ENCODE assay signal across 19 mouse cellular contexts in the genomic region with DNA sequence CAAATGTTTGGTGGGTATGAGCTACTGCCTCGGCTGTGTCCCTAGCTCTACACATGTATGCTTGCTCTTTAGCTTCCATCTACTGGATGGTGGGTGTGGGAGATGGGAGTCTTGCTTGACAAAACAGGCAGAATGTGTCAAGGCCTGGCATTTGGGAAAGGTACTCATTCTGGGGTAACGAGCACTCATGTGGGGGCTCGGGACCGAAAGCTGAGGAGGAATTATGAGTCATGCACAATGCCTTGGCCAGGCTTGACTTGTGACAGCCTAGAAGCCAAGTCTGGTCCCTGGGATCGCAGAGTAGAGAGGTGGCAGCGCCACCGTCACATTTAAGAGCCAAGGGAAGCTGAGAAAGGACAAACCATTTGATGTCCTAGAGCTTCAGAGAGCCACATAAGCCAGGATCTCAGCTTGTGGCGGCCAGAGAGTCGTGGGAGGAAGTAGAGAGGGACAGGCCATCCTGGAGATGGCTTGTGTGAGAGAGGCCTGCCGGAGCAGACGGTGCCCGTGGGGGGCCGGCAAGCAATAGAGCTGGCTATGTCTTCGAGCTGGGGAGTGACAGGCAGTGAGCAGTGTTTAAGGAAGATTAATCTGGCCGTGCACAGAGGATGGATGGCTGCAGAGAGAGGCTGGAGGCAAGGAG. TPM values are rescaled to one million over a fixed set of nuclear protein-coding genes. Genes with fewer than 3 reads are reported as not detected.
DNase-seq lines count a peak whose midpoint lies in the region; ATAC-seq and TF ChIP-seq lines count a peak whose summit lies in the region.
"Had no signal": no experiment of that assay in that cellular context is flagged by ENCODE, and none has a peak within 500 bp of the region (broad histone marks: within the 10 kb centered on the region; RNA-seq: fewer than 3 reads in every experiment).

No protein-coding gene starts in this region.

- no peaks in the 10 kb centered on the region for H3K36me3 ChIP-seq in midbrain, embryonic 10.5 days
- H3K36me3 ChIP-seq in midbrain, postnatal 0 days (ENCODE audit: insufficient read depth, low read length) = no peaks in the 10 kb centered on the region
- no peaks in the 10 kb centered on the region for H3K36me3 ChIP-seq in hindbrain, embryonic 15.5 days
- H3K36me3 ChIP-seq in kidney, embryonic 15.5 days = no peaks in the 10 kb centered on the region
- H3K36me3 ChIP-seq: embryonic facial prominence, embryonic 13.5 days; liver, embryonic 15.5 days had no signal

- no peak for ATAC-seq in midbrain, postnatal 0 days (ENCODE audit: low FRiP score)
- no peak for ATAC-seq in hindbrain, embryonic 15.5 days (ENCODE audit: low FRiP score, low read depth)
- no peak for ATAC-seq in kidney, embryonic 15.5 days (replicated peaks; ENCODE audit: low FRiP score)
- ATAC-seq: activated CD4-positive, CD25-positive, alpha-beta regulatory T cell, adult 4 months; CD4-positive, CD25-positive, alpha-beta regulatory T cell, adult 4 months had no signal

- H3K27me3 ChIP-seq in midbrain, embryonic 10.5 days (ENCODE audit: low read depth, poor library complexity, severe bottlenecking) = peaks cover 100% of the 10 kb centered on the region
- no peaks in the 10 kb centered on the region for H3K27me3 ChIP-seq in midbrain, postnatal 0 days (ENCODE audit: insufficient read depth, low read length)
- H3K27me3 ChIP-seq in hindbrain, embryonic 15.5 days = peaks cover 5% of the 10 kb centered on the region; the same call in 1 of the 2 replicates
- peaks cover 59% of the 10 kb centered on the region for H3K27me3 ChIP-seq in kidney, embryonic 15.5 days

- peaks cover 71% of the 10 kb centered on the region for H3K4me1 ChIP-seq in midbrain, embryonic 10.5 days
- H3K4me1 ChIP-seq in midbrain, postnatal 0 days (ENCODE audit: insufficient read depth, low read length) = peaks cover 4% of the 10 kb centered on the region; the same call in 1 of the 2 replicates
- peaks cover 49% of the 10 kb centered on the region for H3K4me1 ChIP-seq in hindbrain, embryonic 15.5 days (replicated peaks)
- H3K4me1 ChIP-seq in kidney, embryonic 15.5 days = peaks cover 29% of the 10 kb centered on the region

- H3K4me2 ChIP-seq in midbrain, postnatal 0 days (ENCODE audit: low read depth, low read length, poor library complexity, severe bottlenecking) = no peak overlapping the region
- no peak overlapping the region for H3K4me2 ChIP-seq in hindbrain, embryonic 15.5 days
- H3K4me2 ChIP-seq in kidney, embryonic 15.5 days = no peak overlapping the region
- H3K4me2 ChIP-seq: embryonic facial prominence, embryonic 13.5 days; heart, embryonic 11.5 days; liver, embryonic 15.5 days had no signal

- TF ChIP-seq CTCF in midbrain, postnatal 0 days (IDR thresholded peaks at IDR 0.05) = no peak

- H3K4me3 ChIP-seq in midbrain, embryonic 10.5 days = no peak overlapping the region
- no peak overlapping the region for H3K4me3 ChIP-seq in midbrain, postnatal 0 days (ENCODE audit: low read depth, low read length)
- no peak overlapping the region for H3K4me3 ChIP-seq in hindbrain, embryonic 15.5 days
- H3K4me3 ChIP-seq in kidney, embryonic 15.5 days (replicated peaks) = no peak overlapping the region
- H3K4me3 ChIP-seq: embryonic facial prominence, embryonic 13.5 days; liver, embryonic 15.5 days had no signal

- no peak overlapping the region; the same call in 1 of the 2 replicates for H3K9ac ChIP-seq in midbrain, postnatal 0 days (replicated peaks; ENCODE audit: low read length, poor library complexity, severe bottlenecking)
- H3K9ac ChIP-seq in hindbrain, embryonic 15.5 days = no peak overlapping the region
- H3K9ac ChIP-seq in kidney, embryonic 15.5 days = no peak overlapping the region
- H3K9ac ChIP-seq: embryonic facial prominence, embryonic 13.5 days; liver, embryonic 15.5 days had no signal

- no peak for DNase-seq in midbrain, embryonic 10.5 days (ENCODE audit: low spot score)
- no peak for DNase-seq in midbrain, postnatal 0 days (ENCODE audit: low spot score)
- peak; percentile 89 to 94 for DNase-seq in cerebellum, adult 18-20 months
- DNase-seq in cerebellum, postnatal 14 days = peak; percentile 84 to 92
- DNase-seq in liver (no peak), adipocyte (ENCODE audit: low spot score) (no peak)
- DNase-seq: gastrocnemius, postnatal 36 days; heart, postnatal 4 days; kidney, adult 8-10 months; lung, postnatal 4 days; right cerebral cortex, postnatal 4 days; thymus, postnatal 25 days had no signal

- 0 out of 2 replicates have a peak overlapping the region, but pooled peaks have one; percentile 38 for H3K27ac ChIP-seq in midbrain, embryonic 10.5 days (replicated peaks)
- H3K27ac ChIP-seq in midbrain, postnatal 0 days (ENCODE audit: low read depth, low read length) = no peak overlapping the region
- peak overlapping the region; percentile 21 for H3K27ac ChIP-seq in hindbrain, embryonic 15.5 days (replicated peaks)
- H3K27ac ChIP-seq in kidney, embryonic 15.5 days = no peak overlapping the region
- H3K27ac ChIP-seq: embryonic facial prominence, embryonic 13.5 days; liver, embryonic 15.5 days had no signal

- no peaks in the 10 kb centered on the region for H3K9me3 ChIP-seq in midbrain, embryonic 10.5 days (replicated peaks)
- no peaks in the 10 kb centered on the region for H3K9me3 ChIP-seq in midbrain, postnatal 0 days (ENCODE audit: low read length)
- no peaks in the 10 kb centered on the region for H3K9me3 ChIP-seq in hindbrain, embryonic 15.5 days
- no peaks in the 10 kb centered on the region for H3K9me3 ChIP-seq in kidney, embryonic 15.5 days (replicated peaks)
- H3K9me3 ChIP-seq: embryonic facial prominence, embryonic 13.5 days; liver, embryonic 15.5 days had no signal

- WGBS in midbrain, embryonic 10.5 days = 52% methylated on average over 15 of the region's 15 CpGs
- WGBS in midbrain, postnatal 0 days = 43% methylated on average over 15 of the region's 15 CpGs
- 35% methylated on average over 15 of the region's 15 CpGs for WGBS in hindbrain, embryonic 15.5 days
- WGBS in kidney, embryonic 15.5 days = 55% methylated on average over 15 of the region's 15 CpGs

RNA-seq across cellular contexts. Expression of gene Unc5a, which starts 10.0 kb away (rescaled TPM):
- 2.8 TPM in 2 replicates for polyA plus RNA-seq in midbrain, embryonic 10.5 days (2016; fragmentation: Nextera tagmentation; extraction: Ambion mirVana)
- total RNA-seq in midbrain, postnatal 0 days (2014; rRNA removed) = 24.2 and 29.0 TPM in 2 replicates
- 12.7 and 14.3 TPM in 2 replicates for polyA plus RNA-seq in midbrain, postnatal 0 days (2015; fragmentation: Nextera tagmentation; extraction: Ambion mirVana)
- polyA plus RNA-seq in hindbrain, embryonic 15.5 days (2015; fragmentation: Nextera tagmentation; extraction: Ambion mirVana) = 13.2 and 16.0 TPM in 2 replicates
- polyA plus RNA-seq in kidney, embryonic 15.5 days (2015; fragmentation: Nextera tagmentation; extraction: Ambion mirVana) = 2.5 and 2.7 TPM in 2 replicates

Comparison
In these comparisons a context has a peak if more than half of its experiments do, and no peak if none do; other contexts are left out.
1. H3K27ac ChIP-seq: peak in midbrain, embryonic 10.5 days (single experiment) and hindbrain, embryonic 15.5 days (single experiment); none in midbrain, postnatal 0 days (single experiment) and kidney, embryonic 15.5 days (single experiment).
2. DNase-seq: peak in cerebellum, adult 18-20 months (2 of 2) and cerebellum, postnatal 14 days (2 of 2); none in midbrain, embryonic 10.5 days (single experiment), midbrain, postnatal 0 days (single experiment), liver (single experiment) and adipocyte (single experiment).